Comparison of ENCODE assay signal across 9 mouse cellular contexts in the genomic region with DNA sequence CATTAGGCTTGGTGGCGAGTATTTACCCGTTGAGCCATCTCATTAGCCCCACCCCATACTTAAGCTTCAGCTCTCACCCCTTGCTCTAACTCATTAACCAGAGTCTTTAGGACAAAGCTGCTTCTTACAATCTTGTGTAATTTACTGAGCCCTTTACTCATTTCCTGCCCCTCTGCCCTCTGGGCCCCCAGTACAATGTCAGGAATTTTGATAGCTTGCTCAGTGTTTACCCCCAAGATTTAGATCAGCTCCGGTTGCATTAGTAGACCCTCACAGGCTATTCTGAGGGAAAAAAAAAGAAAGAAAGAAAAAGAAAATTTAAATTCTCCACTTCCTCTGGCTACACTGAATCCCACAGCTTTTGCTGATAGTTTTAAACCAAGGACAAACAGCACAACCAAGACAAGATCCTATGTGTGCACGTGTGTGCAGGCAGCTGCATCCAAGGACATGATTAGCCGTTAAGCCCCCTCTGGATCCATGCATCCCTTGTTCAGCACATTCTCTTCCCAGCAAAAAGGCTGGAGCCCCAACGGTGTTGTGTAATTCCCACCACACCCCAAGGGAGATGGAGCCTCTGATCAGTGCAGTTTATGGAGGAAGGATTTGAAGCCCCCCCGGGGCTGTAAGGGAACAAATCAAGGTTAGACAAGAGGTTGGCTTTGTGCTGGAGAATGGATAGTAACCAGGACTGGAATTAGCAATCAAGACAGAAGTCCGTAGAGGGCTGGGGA. TPM values are rescaled to one million over a fixed set of nuclear protein-coding genes. Genes with fewer than 3 reads are reported as not detected.
A peak's percentile ranks its signal among the peaks of the same experiment; 100 is the strongest.
DNase-seq lines count a peak whose midpoint lies in the region; ATAC-seq and TF ChIP-seq lines count a peak whose summit lies in the region.
"Had no signal": no experiment of that assay in that cellular context is flagged by ENCODE, and none has a peak within 500 bp of the region (broad histone marks: within the 10 kb centered on the region; RNA-seq: fewer than 3 reads in every experiment).

No protein-coding gene starts in this region.

- no peak overlapping the region for H3K9ac ChIP-seq in lung, postnatal 0 days (replicated peaks; ENCODE audit: low read depth)
- no peak overlapping the region for H3K9ac ChIP-seq in forebrain, embryonic 16.5 days (replicated peaks; ENCODE audit: low read depth, low read length)
- no peak overlapping the region for H3K9ac ChIP-seq in limb, embryonic 13.5 days

- TF ChIP-seq CTCF in lung, postnatal 0 days (IDR thresholded peaks at IDR 0.05), result no peak

- DNase-seq in lung, postnatal 0 days (ENCODE audit: low spot score), result peak; percentile 36
- no peak for DNase-seq in lung, postnatal 14 days
- peak; percentile 86 for DNase-seq in yolk sac, embryonic 10.5 days (ENCODE audit: low spot score)
- no peak for DNase-seq in left cerebral cortex, adult 18-20 months (ENCODE audit: low spot score in 2 of 2)
- DNase-seq: lung, postnatal 36 days had no signal

- no peaks in the 10 kb centered on the region for H3K9me3 ChIP-seq in lung, postnatal 0 days (ENCODE audit: low read length)
- H3K9me3 ChIP-seq in forebrain, embryonic 16.5 days (ENCODE audit: control insufficient read depth, low read length), result no peaks in the 10 kb centered on the region
- no peaks in the 10 kb centered on the region for H3K9me3 ChIP-seq in limb, embryonic 13.5 days

- no peak overlapping the region for H3K4me3 ChIP-seq in lung, postnatal 0 days (ENCODE audit: low read depth, low read length)
- H3K4me3 ChIP-seq in forebrain, embryonic 16.5 days (replicated peaks; ENCODE audit: low read length), result no peak overlapping the region
- H3K4me3 ChIP-seq in limb, embryonic 13.5 days, result no peak overlapping the region
- H3K4me3 ChIP-seq: erythroblast, embryonic 14.5 days had no signal

- TF ChIP-seq EP300 in lung, postnatal 0 days (IDR thresholded peaks at IDR 0.05), result no peak

- WGBS in lung, postnatal 0 days, result 12% methylated on average over 8 of the region's 8 CpGs
- 4% methylated on average over 8 of the region's 8 CpGs for WGBS in forebrain, embryonic 16.5 days
- WGBS in limb, embryonic 13.5 days, result 9% methylated on average over 8 of the region's 8 CpGs

- H3K27me3 ChIP-seq in lung, postnatal 0 days (replicated peaks; ENCODE audit: insufficient read depth, low read length), result no peaks in the 10 kb centered on the region
- no peaks in the 10 kb centered on the region for H3K27me3 ChIP-seq in forebrain, embryonic 16.5 days (replicated peaks; ENCODE audit: control insufficient read depth, insufficient read depth, low read length)
- no peaks in the 10 kb centered on the region for H3K27me3 ChIP-seq in limb, embryonic 13.5 days

- H3K36me3 ChIP-seq in lung, postnatal 0 days (ENCODE audit: insufficient read depth, low read length), result no peaks in the 10 kb centered on the region
- no peaks in the 10 kb centered on the region for H3K36me3 ChIP-seq in forebrain, embryonic 16.5 days (ENCODE audit: control insufficient read depth, insufficient read depth)
- no peaks in the 10 kb centered on the region for H3K36me3 ChIP-seq in limb, embryonic 13.5 days

- H3K4me2 ChIP-seq in lung, postnatal 0 days (replicated peaks; ENCODE audit: low read depth, low read length), result no peak overlapping the region
- H3K4me2 ChIP-seq in forebrain, embryonic 16.5 days (ENCODE audit: low read length), result no peak overlapping the region
- 0 out of 2 replicates have a peak overlapping the region, but pooled peaks have one; percentile 12 for H3K4me2 ChIP-seq in limb, embryonic 13.5 days (replicated peaks)

- peaks cover 10% of the 10 kb centered on the region; the same call in 1 of the 2 replicates for H3K4me1 ChIP-seq in lung, postnatal 0 days (ENCODE audit: insufficient read depth, low read depth, low read length)
- H3K4me1 ChIP-seq in forebrain, embryonic 16.5 days (replicated peaks; ENCODE audit: control insufficient read depth, insufficient read depth, low read length), result peaks cover 13% of the 10 kb centered on the region
- H3K4me1 ChIP-seq in limb, embryonic 13.5 days, result peaks cover 49% of the 10 kb centered on the region

- peak overlapping the region; percentile 26; the same call in 1 of the 2 replicates for H3K27ac ChIP-seq in lung, postnatal 0 days (ENCODE audit: low read length)
- H3K27ac ChIP-seq in forebrain, embryonic 16.5 days (ENCODE audit: low read length), result no peak overlapping the region
- peak overlapping the region; percentile 79 for H3K27ac ChIP-seq in limb, embryonic 13.5 days

- peak; percentile 40 for ATAC-seq in lung, postnatal 0 days
- peak; percentile 31; the same call in 1 of the 2 replicates for ATAC-seq in forebrain, embryonic 16.5 days
- peak; percentile 29 for ATAC-seq in limb, embryonic 13.5 days (ENCODE audit: low FRiP score, low read depth)
- no peak for ATAC-seq in erythroid progenitor cell, adult 5-6 weeks (replicated peaks; ENCODE audit: low FRiP score, poor library complexity, severe bottlenecking)

RNA-seq across cellular contexts. Expression of gene Usp29, which starts 54.1 kb away (rescaled TPM):
- 0.71 and 1.1 TPM in 2 replicates for polyA plus RNA-seq in lung, postnatal 0 days (2015; fragmentation: Nextera tagmentation; extraction: Ambion mirVana)
- polyA plus RNA-seq in forebrain, embryonic 16.5 days (2015; fragmentation: Nextera tagmentation; extraction: Ambion mirVana), result 19.0 and 32.0 TPM in 2 replicates
- 13.4 and 14.9 TPM in 2 replicates for polyA plus RNA-seq in limb, embryonic 13.5 days (2015; fragmentation: Nextera tagmentation; extraction: Ambion mirVana)
- total RNA-seq in erythroid progenitor cell, adult 5-6 weeks (2015; ENCODE audit: low replicate concordance), result not detected in 2 replicates
- not detected in 2 replicates for total RNA-seq in erythroid progenitor cell, adult 5-6 weeks (2017; ENCODE audit: low replicate concordance)
- total RNA-seq in left cerebral cortex, adult 18-20 months (2021), result 10 to 100 TPM; 42.2 to 44.7 TPM

RNA-seq across cellular contexts. Expression of gene Peg3, which starts 54.3 kb away (rescaled TPM):
- polyA plus RNA-seq in lung, postnatal 0 days (2015; fragmentation: Nextera tagmentation; extraction: Ambion mirVana), result 49.7 and 55.1 TPM in 2 replicates
- polyA plus RNA-seq in forebrain, embryonic 16.5 days (2015; fragmentation: Nextera tagmentation; extraction: Ambion mirVana), result 56.9 and 66.5 TPM in 2 replicates
- polyA plus RNA-seq in limb, embryonic 13.5 days (2015; fragmentation: Nextera tagmentation; extraction: Ambion mirVana), result 230 and 252 TPM in 2 replicates
- total RNA-seq in erythroid progenitor cell, adult 5-6 weeks (2015; ENCODE audit: low replicate concordance), result 0.36 TPM in 1 of 2 replicates, not detected in the other
- not detected in 2 replicates for total RNA-seq in erythroid progenitor cell, adult 5-6 weeks (2017; ENCODE audit: low replicate concordance)
- 100 to 1,000 TPM; 217 to 231 TPM for total RNA-seq in left cerebral cortex, adult 18-20 months (2021)

Comparison
In these comparisons a context has a peak if more than half of its experiments do, and no peak if none do; other contexts are left out.
1. DNase-seq: peak in lung, postnatal 0 days (single experiment) and yolk sac, embryonic 10.5 days (single experiment); none in lung, postnatal 14 days (single experiment) and left cerebral cortex, adult 18-20 months (0 of 2).